Mouse (Mus musculus) midbrain, postnatal 0 days (tissue): ENCODE results near the gene Brap. TPM values are rescaled to one million over a fixed set of nuclear protein-coding genes. Genes with fewer than 3 reads are reported as not detected.
"Not testable (repeated sequence)": the region's sequence is repeated elsewhere in the genome, so short reads cannot be mapped to it uniquely, and the experiment has no call there.

ENCODE experiments used
- ATAC-seq: fragments of 200-750 bp; cut with Nextera tagmentation; 2 replicates; pipeline ENCODE4 v1.8.0; 2017; ENCODE audit warnings: moderate number of reproducible peaks, mild to moderate bottlenecking, moderate TSS enrichment, moderate library complexity; ENCODE audit not compliant: low FRiP score
- DNase-seq: peaks from one replicate; pipeline ENCODE4 v3.0.0-alpha.2; 2015; ENCODE audit warnings: low spot score
- H3K27ac ChIP-seq: fragments of 300-500 bp; sonication (generic); 2 replicates; pipeline ENCODE4 v1.5.1; 2014; ENCODE audit warnings: low read depth, mild to moderate bottlenecking, low read length, mixed read lengths
- H3K27me3 ChIP-seq: fragments of 300-500 bp; sonication (generic); 2 replicates; pipeline ENCODE4 v1.6.1; 2014; ENCODE audit warnings: low read length, control low read depth, mixed read lengths; ENCODE audit not compliant: insufficient read depth
- H3K36me3 ChIP-seq: fragments of 300-500 bp; sonication (generic); 2 replicates; pipeline ENCODE4 v1.6.1; 2014; ENCODE audit warnings: low read length, control low read depth, mixed read lengths; ENCODE audit not compliant: insufficient read depth
- H3K4me1 ChIP-seq: fragments of 300-500 bp; sonication (generic); 2 replicates; pipeline ENCODE4 v1.6.1; 2014; ENCODE audit warnings: mild to moderate bottlenecking, control low read depth, antibody characterized with exemption, low read length, mixed read lengths; ENCODE audit not compliant: insufficient read depth
- H3K4me2 ChIP-seq: fragments of 300-500 bp; sonication (generic); 2 replicates; pipeline ENCODE4 v1.6.1; 2014; ENCODE audit warnings: low read depth, mild to moderate bottlenecking, low read length, mixed read lengths; ENCODE audit not compliant: poor library complexity, severe bottlenecking
- H3K4me3 ChIP-seq: fragments of 300-500 bp; sonication (generic); 2 replicates; pipeline ENCODE4 v1.5.1; 2014; ENCODE audit warnings: low read depth, mild to moderate bottlenecking, low read length, moderate library complexity
- H3K9ac ChIP-seq: fragments of 300-500 bp; sonication (generic); replicated peaks from 2 replicates; pipeline ENCODE4 v1.6.1; 2014; ENCODE audit warnings: mild to moderate bottlenecking, low read length, moderate library complexity, mixed read lengths; ENCODE audit not compliant: poor library complexity, severe bottlenecking
- H3K9me3 ChIP-seq: fragments of 300-500 bp; sonication (generic); 2 replicates; pipeline ENCODE4 v1.6.1; 2016; ENCODE audit warnings: low read length, control low read depth
- CTCF ChIP-seq: IDR thresholded peaks from 2 replicates; pipeline ENCODE4 v1.5.1; 2016; ENCODE audit warnings: antibody characterized with exemption, mild to moderate bottlenecking
- WGBS: fragments of 180-500 bp; shearing (Covaris S2); extraction: QIAGEN DNeasy Blood & Tissue Kit; methylation state at CpG from one replicate; pipeline ENCODE4 v1.1.7; 2014; 5-methylcytosine and 5-hydroxymethylcytosine counted together
- polyA plus RNA-seq: library from polyadenylated mRNA; unstranded; fragments of >200 nt; fragmentation: Nextera tagmentation; extraction: Ambion mirVana; gene quantifications from 2 replicates; pipeline ENCODE4 v1.2.1, GENCODE M21; 2015
- total RNA-seq: library from RNA; depleted of rRNA; stranded (reverse); fragments of >200 nt; gene quantifications from 2 replicates; pipeline ENCODE4 v1.2.3, GENCODE M21; 2014

The Brap gene
- total and polyA plus RNA-seq, 2 experiments from 2014 or later, result 43.5 to 48.2 TPM

DNA sequence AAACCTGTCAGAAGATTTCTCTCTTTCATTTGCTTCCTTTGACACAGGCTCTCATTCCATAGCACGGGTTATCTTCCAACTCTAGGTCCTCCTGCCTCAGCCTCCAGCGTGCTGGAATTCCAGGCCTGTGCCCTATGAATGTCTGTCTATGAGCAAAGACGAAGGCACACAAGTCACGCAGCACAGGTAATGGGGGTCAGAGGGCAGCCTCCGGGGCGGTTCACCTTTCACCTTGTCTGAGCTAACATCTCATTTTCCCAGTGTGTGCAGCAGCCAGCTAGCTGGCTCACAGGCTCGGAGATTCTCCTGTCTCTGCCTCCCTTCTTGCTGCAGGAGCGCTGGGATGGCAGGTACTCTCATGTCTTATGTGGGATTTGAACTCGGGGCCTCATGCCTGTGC lies 20.8 kb upstream of the Brap start:
- no peaks in the 10 kb centered on the region for H3K27me3 ChIP-seq
- DNase-seq, result no peak
- WGBS, result 91% methylated on average over 9 of the region's 9 CpGs
- ATAC-seq, result no peak
- TF ChIP-seq CTCF, result no peak
- H3K4me1 ChIP-seq, result no peaks in the 10 kb centered on the region
- no peak overlapping the region for H3K27ac ChIP-seq
- H3K4me2 ChIP-seq, result no peak overlapping the region
- H3K36me3 ChIP-seq, result no peaks in the 10 kb centered on the region
- no peak overlapping the region for H3K9ac ChIP-seq
- H3K4me3 ChIP-seq, result no peak overlapping the region
- no peaks in the 10 kb centered on the region for H3K9me3 ChIP-seq

- H3K4me3 ChIP-seq, result no peak overlapping the region
These were observed 11.2 kb upstream of the Brap start for GRCm38 (mm10) chr5:121649134-121649533.

DNA sequence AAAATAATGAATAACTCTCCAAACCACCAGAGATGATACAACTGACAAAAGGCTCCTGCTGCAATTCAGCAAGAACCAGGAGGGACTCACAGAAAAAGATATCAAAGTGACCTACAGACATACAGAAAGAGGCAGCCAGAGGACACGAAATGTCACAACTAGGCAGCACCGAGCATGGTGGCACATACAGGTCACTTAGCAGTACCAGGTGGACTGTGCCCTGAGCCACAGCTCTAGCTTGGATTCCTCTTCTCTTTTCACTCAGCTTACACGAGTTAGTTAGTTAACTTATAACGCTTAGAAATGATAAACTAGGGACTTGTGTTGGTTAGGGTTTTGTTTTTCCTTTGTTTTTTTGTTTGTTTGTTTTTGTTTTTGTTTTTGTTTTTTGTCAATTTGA lies 5.8 kb upstream of the Brap start:
- H3K4me2 ChIP-seq, result no peak overlapping the region
- no peaks in the 10 kb centered on the region for H3K36me3 ChIP-seq
- no peaks in the 10 kb centered on the region for H3K9me3 ChIP-seq
- H3K27me3 ChIP-seq, result no peaks in the 10 kb centered on the region
- H3K27ac ChIP-seq, result no peak overlapping the region
- ATAC-seq (no peak), DNase-seq (no peak)
- H3K9ac ChIP-seq, result no peak overlapping the region
- no peaks in the 10 kb centered on the region for H3K4me1 ChIP-seq
- H3K4me3 ChIP-seq, result no peak overlapping the region
- 83% methylated on average over 4 of the region's 4 CpGs for WGBS
- TF ChIP-seq CTCF, result no peak

More at GRCm38 (mm10) chr5:121649134-121649533, 11.2 kb upstream of the Brap start:
- no peaks in the 10 kb centered on the region for H3K36me3 ChIP-seq
- DNase-seq (no peak), ATAC-seq (no peak)
- H3K27ac ChIP-seq, result no peak overlapping the region
- H3K4me1 ChIP-seq, result no peaks in the 10 kb centered on the region
- 80% methylated on average over 7 of the region's 7 CpGs for WGBS
- H3K9me3 ChIP-seq, result no peaks in the 10 kb centered on the region
- no peak overlapping the region for H3K9ac ChIP-seq
- no peak for TF ChIP-seq CTCF
- H3K4me2 ChIP-seq, result no peak overlapping the region
- no peaks in the 10 kb centered on the region for H3K27me3 ChIP-seq

DNA sequence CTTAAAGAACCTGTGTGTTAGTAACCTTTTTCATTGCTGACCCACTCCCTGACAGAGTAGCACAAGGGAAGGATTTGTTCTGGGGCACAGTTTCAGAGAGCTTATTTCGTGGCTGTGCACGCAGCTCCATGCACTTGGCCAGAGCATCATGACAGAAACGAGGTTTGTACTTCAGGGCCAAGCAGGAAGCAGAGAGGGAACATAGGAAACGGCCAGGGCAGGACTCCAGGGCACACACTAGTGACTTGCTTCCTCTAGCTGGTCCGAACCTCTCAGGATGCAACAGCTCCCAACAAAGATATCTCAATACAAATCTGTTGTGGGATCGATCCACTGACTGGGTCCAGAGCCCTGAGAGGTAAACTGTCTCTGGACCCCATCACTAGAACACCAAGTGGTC lies 3.5 kb upstream of the Brap start:
- not testable (repeated sequence) for H3K4me3 ChIP-seq, H3K27me3 ChIP-seq, H3K4me1 ChIP-seq, H3K36me3 ChIP-seq, H3K9me3 ChIP-seq, ATAC-seq, DNase-seq, H3K4me2 ChIP-seq, H3K27ac ChIP-seq, H3K9ac ChIP-seq
- 79% methylated on average over 6 of the region's 6 CpGs for WGBS

- not testable (repeated sequence) for H3K27me3 ChIP-seq, H3K4me1 ChIP-seq, H3K9ac ChIP-seq, DNase-seq, H3K9me3 ChIP-seq, H3K4me3 ChIP-seq, ATAC-seq, H3K4me2 ChIP-seq, H3K27ac ChIP-seq, H3K36me3 ChIP-seq
- WGBS, result 90% methylated on average over 6 of the region's 6 CpGs
These were observed 2.7 kb upstream of the Brap start for GRCm38 (mm10) chr5:121657656-121658055.

DNA sequence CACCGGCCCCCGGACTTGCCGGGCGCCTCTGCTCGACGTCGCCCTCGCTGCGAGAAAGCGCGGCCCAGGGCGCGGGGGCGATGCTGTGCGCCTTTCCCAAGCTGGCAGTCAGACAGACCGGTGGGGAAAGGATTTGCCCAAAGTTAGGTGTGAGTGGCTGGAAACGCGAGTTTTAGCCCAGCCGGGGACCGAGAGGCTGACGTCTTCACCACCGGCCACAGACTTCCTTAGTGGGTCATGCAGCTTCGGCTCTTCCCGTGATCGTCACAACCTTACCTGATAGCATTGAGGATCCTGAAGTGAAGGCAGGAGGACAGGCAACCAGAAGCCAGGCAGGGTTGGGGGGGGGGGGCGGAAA lies 513 bp downstream of the Brap start:
- Histone ChIP-seq H3K36me3 (peaks cover 17% of the 10 kb centered on the region; the same call in 1 of the 2 replicates), H3K9ac (peak overlapping the region; percentile 95), H3K9me3 (no peaks in the 10 kb centered on the region), H3K27ac (peak overlapping the region; percentile 55; the same call in 1 of the 2 replicates), H3K4me1 (peaks cover 6% of the 10 kb centered on the region), H3K4me3 (peak overlapping the region; percentile 99), H3K27me3 (no peaks in the 10 kb centered on the region), H3K4me2 (peak overlapping the region; percentile 86)
- no peak for TF ChIP-seq CTCF
- 2% methylated on average over 26 of the region's 26 CpGs for WGBS
- DNase-seq, result no peak
- ATAC-seq, result peak; percentile 24; the same call in 1 of the 2 replicates
